Mouse (Mus musculus): ENCODE measurements at regions not wholly inside any gene's neighbourhood (a gene's known extent, or its start where the extent isn't known, plus 50 kb on each side); places are given as distances from the start of the nearest gene placed in this dataset.

DNA sequence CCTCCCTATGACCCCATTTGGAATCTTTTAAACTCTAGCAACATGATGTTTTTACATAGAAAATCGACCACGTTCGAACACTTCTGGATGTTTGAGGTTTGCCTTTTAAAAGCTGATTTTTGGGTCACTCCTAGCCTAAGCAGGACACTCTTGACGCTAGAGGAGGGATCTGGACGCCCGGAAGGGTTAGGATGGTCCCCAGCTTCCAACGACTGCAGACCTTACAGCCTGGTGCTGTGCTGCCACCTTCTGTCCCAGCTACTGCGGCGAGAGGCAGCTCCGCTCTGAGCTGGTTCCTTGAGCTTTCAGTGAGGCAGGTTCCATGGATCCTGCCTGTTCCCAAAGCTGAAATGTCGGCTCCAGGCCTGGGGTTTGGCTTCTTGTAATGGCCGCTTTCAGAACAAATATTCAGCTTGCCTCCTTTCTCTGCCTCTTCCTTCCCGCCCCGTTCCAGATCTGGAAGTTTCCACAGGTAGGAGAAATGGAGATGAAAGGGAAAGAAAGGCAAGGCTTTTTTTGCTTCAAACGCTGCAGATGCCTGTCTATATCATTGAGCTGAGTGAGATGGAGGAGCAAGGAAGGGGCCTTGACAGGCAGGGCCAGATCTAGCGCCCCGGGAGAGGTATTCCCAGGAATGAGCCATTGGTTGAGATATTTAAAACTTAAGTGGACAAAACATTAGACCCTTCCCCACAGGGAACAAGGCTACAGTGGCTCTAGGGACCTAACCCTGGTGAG, 152.7 kb upstream of the Habp2 start:
- Histone ChIP-seq H3K4me3 (no peak overlapping the region), H3K27ac (no peak overlapping the region)
- peak; percentile 74 for DNase-seq (ENCODE audit: low spot score in 2 of 2)
- TF ChIP-seq CTCF (conservative IDR thresholded peaks at IDR 0.05) = peak; percentile 97

DNA sequence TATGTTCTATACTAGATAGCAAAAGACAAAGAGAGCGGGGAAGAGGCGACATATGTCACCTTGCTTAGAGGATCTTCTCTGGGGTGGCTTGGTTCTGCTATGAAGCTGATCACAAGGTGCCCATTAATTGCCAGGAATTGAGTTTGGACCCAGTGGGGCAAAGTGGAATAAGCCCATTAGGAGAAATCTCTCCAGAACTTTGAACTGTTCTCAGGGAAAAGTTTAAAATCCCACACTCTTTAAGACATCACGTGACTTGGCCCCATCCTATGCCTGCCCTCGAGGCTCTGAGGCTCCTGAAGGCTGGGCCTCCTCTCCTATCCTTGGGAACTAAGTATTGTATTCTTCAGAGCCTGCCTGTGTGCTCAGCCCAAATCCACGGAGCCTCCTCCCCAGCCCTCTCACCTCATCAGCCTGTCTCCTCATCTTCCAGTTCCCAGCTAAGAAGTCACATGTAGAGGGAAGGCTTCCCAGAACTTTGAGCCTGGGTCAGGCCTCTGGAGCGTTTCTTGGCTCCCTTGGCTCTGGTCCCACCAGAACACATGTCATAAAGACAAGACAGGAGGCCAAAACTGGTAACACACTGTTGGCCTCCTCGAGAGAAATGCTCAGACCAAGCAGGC, 151.5 kb upstream of the Habp2 start:
- Histone ChIP-seq H3K27ac (no peak overlapping the region), H3K4me3 (no peak overlapping the region)
- no peak for DNase-seq (ENCODE audit: low spot score in 2 of 2)
- TF ChIP-seq CTCF (conservative IDR thresholded peaks at IDR 0.05) = no peak

DNA sequence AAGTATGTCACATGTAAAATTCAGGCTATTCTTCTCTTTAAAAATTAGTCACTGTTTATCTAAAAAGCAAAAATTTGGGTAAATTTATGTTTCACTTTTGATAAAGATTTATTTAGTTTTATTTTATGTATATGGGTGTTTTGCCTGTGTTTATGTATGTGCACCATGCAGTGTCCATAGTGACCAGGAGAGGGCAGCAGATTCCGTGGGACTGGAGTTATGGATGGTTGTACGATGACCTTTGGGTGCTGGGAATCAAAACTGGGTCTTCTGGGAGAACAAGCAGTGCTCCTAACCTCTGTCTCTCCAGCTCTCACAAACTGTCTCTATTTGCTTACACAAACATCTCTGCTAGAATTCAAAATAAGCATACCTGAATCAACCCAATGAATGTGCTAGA, 146.4 kb upstream of the Habp2 start:
- Histone ChIP-seq H3K4me3 (no peak overlapping the region), H3K27ac (no peak overlapping the region)
- TF ChIP-seq CTCF (conservative IDR thresholded peaks at IDR 0.05) = peak; percentile 20; the same call in 1 of the 2 replicates
- no peak for DNase-seq (ENCODE audit: low spot score in 2 of 2)

DNA sequence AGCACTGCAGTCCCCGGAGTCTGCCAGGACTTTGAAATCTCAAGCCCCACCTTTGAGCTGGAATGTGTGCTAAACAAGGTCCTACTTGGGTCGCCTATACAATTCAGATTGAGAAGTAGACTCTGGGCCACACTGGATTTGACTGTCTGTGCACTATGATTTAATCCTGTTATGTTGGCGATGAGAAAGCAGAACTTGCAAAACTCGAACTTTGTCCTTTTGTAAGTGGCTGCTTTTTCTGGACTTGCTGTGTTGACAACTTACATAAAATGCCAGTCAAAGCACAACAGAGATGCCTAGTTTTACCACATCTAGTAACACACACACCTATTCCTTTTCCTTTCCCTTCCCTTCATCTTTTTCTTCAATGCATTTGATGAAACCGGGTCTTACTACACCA, 142.7 kb upstream of the Habp2 start:
- no peak for DNase-seq (ENCODE audit: low spot score in 2 of 2)
- no peak overlapping the region for H3K4me3 ChIP-seq
- no peak overlapping the region for H3K27ac ChIP-seq
- no peak for TF ChIP-seq CTCF (conservative IDR thresholded peaks at IDR 0.05)

DNA sequence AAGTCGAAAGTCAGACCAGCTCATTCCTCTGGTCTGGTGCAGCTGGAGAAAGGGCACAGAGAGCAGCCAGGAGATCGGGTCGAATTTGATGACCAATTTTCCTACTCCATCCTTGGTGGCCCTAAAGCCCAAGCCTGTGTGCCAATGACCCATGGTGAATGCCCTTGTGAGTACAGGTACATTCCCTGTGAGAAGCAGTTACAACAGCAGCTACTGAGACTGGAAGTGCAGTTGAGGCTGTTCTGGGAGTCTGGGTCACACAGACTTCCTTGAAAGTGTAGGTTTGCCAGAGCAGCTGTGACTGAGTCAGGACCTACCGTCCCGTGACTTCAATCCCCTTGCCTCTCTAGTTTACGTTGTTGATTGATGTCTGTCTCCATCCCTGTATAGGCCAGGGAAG, 129.8 kb upstream of the Habp2 start:
- no peak overlapping the region for H3K4me3 ChIP-seq
- no peak for TF ChIP-seq CTCF (conservative IDR thresholded peaks at IDR 0.05)
- no peak for DNase-seq (ENCODE audit: low spot score in 2 of 2)
- H3K27ac ChIP-seq = no peak overlapping the region

DNA sequence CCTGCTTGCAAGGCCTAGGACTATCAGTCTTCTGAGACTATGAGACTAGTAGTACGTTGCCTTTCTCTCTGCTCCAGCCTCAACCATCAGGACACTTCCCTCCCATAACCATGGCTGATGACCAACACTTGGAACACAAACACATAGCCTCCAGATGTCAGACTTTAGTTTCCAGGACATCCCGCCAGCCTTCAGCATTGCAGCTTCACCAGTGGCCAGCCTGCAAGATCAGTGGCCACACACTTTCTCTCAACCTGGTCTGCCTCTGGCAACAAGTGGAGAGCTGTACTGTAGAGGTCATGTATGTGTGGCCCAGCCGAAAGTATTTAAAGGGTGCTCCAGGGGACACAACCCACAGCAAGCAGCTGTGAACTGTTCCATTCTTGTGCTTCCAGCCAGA, 124.8 kb upstream of the Habp2 start:
- no peak for DNase-seq (ENCODE audit: low spot score in 2 of 2)
- TF ChIP-seq CTCF (conservative IDR thresholded peaks at IDR 0.05) = no peak
- H3K4me3 ChIP-seq = no peak overlapping the region
- no peak overlapping the region for H3K27ac ChIP-seq

DNA sequence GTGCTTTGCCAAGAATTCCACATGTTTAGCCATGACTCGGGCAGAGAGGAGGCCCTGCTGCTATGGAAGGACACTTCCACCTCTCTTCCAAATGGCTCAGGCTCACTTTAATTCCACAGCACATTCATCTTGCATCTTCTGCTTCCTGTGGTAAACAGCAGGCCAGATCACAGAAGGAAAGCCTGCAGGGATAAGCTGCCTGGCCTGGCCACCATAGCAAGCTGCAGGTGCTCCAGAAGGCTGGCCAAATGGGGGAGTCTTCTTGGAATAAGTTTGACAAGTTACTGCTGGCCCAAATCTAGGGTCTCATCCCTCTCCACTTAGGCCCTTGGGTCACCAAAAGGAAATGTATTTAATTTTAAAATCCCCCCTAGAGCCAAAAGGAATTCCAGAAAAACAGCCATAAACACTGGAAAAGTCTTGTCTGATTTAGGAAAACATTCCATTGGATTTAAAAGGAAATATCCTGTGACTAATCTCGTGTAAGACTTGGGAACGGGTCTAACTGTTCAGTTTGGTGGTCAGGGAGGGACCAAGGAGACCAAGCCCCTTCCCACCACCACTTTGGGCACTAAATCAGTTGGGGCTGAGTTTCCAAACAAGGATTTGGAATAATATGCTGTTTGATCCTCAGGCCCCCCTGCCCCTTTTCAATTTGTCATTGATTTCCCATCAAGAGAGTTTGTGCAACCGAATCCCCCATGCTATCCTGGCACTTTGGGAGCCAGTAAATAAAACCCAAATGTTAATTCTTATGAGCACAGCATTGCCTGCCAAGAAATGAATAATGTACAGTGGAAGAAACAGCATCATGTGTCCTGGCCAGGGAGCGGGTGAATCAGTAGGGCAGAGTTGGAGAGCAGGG, 117.6 kb upstream of the Habp2 start:
- no peak for TF ChIP-seq CTCF (conservative IDR thresholded peaks at IDR 0.05)
- H3K4me3 ChIP-seq = no peak overlapping the region
- DNase-seq (ENCODE audit: low spot score in 2 of 2) = no peak
- no peak overlapping the region for H3K27ac ChIP-seq

DNA sequence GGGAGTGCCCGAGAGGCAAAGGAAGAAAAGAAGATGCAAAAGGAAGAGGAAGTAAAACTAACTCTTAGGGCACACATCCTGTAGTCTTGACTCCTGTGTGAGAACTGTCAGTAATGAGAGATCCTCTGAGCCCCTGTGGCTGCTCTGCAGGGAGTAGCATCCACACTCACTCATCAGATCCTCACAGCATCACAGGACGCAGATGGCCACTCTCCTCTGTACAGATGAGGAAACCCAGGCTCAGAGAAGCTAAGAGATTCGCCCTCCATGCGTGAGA, 117.0 kb upstream of the Habp2 start:
- no peak overlapping the region for H3K4me3 ChIP-seq
- TF ChIP-seq CTCF (conservative IDR thresholded peaks at IDR 0.05) = no peak
- no peak for DNase-seq (ENCODE audit: low spot score in 2 of 2)
- H3K27ac ChIP-seq = no peak overlapping the region

DNA sequence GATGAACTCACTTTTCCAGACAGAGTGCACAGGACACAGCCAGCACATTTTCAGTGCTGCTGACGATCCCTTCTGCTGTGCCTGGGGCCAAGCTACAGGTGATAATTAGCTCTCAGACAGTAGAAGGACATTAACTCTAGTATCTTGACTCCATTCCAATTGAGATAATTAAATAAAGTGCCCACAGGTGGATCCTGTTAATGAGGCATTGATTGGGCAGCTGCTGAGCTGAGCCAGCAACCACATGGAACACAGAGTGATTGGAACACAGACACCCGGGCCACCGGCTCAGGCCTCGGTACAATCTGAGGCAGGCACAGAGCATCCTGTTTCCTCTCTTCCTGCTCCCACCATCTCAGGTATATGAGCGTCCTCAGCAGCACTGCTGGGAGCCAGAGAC, 114.5 kb upstream of the Habp2 start:
- TF ChIP-seq CTCF (conservative IDR thresholded peaks at IDR 0.05) = no peak
- H3K27ac ChIP-seq = no peak overlapping the region
- no peak overlapping the region for H3K4me3 ChIP-seq
- no peak for DNase-seq (ENCODE audit: low spot score in 2 of 2)

DNA sequence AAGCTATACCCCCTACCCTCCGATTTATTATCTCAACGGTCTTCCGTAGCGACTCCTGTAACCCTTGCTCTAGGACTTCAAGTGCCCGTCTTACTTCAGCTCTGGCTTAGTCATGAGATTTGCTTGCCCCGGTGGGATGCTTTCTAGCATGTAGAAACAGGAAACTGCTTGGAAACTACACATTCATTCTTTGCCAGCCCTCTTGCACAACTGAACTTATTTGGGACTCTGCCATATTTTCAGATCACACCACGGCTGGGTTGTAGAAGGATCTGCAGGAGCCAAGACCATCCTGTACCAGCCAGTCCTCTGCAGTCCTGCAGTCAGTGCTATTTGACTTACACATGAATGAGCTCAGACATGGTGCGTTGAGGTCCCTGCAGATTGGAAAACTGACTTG, 110.9 kb upstream of the Habp2 start:
- TF ChIP-seq CTCF (conservative IDR thresholded peaks at IDR 0.05) = no peak

DNA sequence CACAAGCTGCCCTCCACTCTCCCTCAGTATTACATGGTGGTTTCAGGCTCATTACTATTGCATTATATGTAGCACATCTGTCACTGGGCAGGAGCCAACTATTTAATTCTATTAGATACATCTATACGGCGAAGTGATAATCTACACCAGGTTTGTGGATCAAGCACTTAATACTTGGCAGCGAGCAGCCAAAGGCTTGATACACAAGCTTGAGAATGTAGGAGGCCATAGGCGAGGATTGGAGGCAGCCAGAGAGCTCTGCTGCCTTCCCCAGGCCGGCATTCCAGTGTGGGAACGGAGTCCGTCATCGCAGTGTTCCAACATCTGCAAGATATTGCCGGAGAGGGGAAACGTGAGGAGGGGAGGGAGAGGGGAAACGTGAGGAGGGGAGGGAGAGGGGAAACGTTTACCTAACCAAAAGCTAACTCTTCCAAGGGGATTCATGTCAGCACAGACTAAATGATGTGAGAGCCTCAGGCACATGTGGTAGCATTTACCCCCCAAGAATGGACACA, 109.6 kb upstream of the Habp2 start:
- TF ChIP-seq CTCF (conservative IDR thresholded peaks at IDR 0.05) = no peak
- no peak for DNase-seq (ENCODE audit: low spot score in 2 of 2)
- Histone ChIP-seq H3K27ac (no peak overlapping the region), H3K4me3 (no peak overlapping the region)

More for the DNA sequence above, 110.9 kb upstream of the Habp2 start:
- Histone ChIP-seq H3K27ac (no peak overlapping the region), H3K4me3 (no peak overlapping the region)
- no peak for DNase-seq (ENCODE audit: low spot score in 2 of 2)

DNA sequence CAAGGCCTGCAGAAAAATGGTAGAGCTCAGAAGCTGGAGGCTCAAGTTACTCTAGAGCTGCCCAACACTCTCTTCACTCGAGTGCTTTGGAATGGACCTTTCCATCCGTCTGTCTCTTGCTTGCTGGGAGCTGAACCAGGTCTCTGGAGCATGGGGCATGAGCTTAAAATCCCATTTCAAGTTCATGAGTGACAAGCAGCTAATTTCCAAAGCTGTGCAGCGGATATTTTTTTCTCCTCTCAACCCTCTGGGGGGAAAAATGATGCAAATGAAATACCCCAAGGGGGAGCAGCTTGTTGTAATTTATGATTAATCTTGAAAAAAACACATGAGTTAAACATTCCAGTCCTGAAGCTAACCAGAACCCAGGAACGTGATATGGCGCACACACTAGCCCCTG, 101.2 kb upstream of the Habp2 start:
- H3K4me3 ChIP-seq = no peak overlapping the region
- TF ChIP-seq CTCF (conservative IDR thresholded peaks at IDR 0.05) = no peak

DNA sequence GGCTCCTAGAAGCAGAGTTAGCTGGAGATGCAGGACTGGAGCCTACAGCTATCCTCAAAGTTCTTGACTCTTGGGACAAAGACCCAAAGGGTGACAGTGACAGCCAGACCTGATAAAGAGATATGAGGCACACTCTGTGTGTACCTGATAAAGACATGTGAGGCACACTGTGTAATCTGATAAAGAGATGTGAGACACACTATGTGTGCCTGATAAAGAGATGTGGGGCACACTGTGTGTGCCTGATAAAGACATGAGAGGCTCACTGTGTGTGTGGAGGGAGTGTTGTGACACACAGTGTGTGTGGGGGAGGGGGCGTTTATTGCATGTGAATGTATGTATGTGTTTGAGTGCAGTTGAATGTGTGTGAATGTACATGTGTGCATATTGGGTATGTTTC, 97.8 kb upstream of the Habp2 start:
- TF ChIP-seq CTCF (conservative IDR thresholded peaks at IDR 0.05) = no peak
- no peak for DNase-seq (ENCODE audit: low spot score in 2 of 2)

More for the DNA sequence above, 101.2 kb upstream of the Habp2 start:
- no peak for DNase-seq (ENCODE audit: low spot score in 2 of 2)
- H3K27ac ChIP-seq = no peak overlapping the region

More for the DNA sequence above, 97.8 kb upstream of the Habp2 start:
- Histone ChIP-seq H3K27ac (no peak overlapping the region), H3K4me3 (no peak overlapping the region)
